ENCODE assay signal across 17 mouse cellular contexts in the genomic region with DNA sequence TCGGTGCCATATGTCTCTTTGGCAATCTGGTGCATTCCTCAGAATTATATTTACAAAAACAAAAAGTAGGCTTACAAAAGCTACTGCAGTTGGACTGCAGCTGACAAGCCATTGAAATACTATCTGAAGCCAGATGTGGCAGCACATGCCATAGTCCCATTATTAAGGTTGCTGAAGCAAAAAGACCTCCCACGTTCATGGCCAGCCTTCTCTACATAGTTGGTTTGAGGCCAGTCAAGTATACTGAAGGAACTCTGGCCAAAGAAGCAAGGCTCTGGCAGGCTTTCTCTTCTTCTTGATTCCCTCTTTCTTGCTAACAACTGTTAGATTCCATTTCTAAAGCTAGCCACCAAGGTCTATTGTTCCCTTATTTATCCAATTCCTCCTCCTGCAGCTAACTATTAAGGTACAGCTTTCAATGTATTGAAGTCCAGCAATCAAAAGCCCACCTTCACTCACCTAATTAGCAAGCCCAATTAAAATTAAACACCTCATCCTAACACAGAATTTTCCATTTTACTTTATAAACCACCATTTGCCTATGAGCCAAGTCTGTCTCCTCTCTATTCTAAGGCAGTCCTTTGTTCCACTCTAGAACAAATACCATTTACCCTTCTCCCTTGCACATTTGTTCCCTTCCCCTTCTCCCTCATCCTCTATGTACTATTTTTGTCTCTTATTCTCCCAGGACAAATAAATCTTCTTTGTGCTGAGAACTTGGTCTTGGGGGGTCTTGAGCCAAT. TPM values are rescaled to one million over a fixed set of nuclear protein-coding genes. Genes with fewer than 3 reads are reported as not detected.
A peak's percentile ranks its signal among the peaks of the same experiment; 100 is the strongest.
DNase-seq lines count a peak whose midpoint lies in the region; ATAC-seq and TF ChIP-seq lines count a peak whose summit lies in the region.
"Had no signal": no experiment of that assay in that cellular context is flagged by ENCODE, and none has a peak within 500 bp of the region (broad histone marks: within the 10 kb centered on the region; RNA-seq: fewer than 3 reads in every experiment).

No protein-coding gene starts in this region.

- WGBS in forebrain, embryonic 12.5 days, result 44% methylated on average over 2 of the region's 2 CpGs

- no peaks in the 10 kb centered on the region for H3K27me3 ChIP-seq in forebrain, embryonic 12.5 days
- no peaks in the 10 kb centered on the region for H3K27me3 ChIP-seq in myocyte (ENCODE audit: control insufficient read depth, insufficient read depth, insufficient read length)
- H3K27me3 ChIP-seq: CH12.LX; embryonic facial prominence, embryonic 13.5 days; heart, embryonic 13.5 days; midbrain, embryonic 12.5 days had no signal

- H3K9ac ChIP-seq in forebrain, embryonic 12.5 days, result no peak overlapping the region
- H3K9ac ChIP-seq: embryonic facial prominence, embryonic 13.5 days; heart, embryonic 13.5 days; liver, embryonic 14.5 days; midbrain, embryonic 12.5 days had no signal

- H3K36me3 ChIP-seq in forebrain, embryonic 12.5 days (replicated peaks), result no peaks in the 10 kb centered on the region
- no peaks in the 10 kb centered on the region for H3K36me3 ChIP-seq in myocyte (ENCODE audit: control insufficient read depth, insufficient read depth)
- H3K36me3 ChIP-seq: embryonic facial prominence, embryonic 13.5 days; heart, embryonic 13.5 days; hindbrain, embryonic 10.5 days; midbrain, embryonic 12.5 days had no signal

- no peak overlapping the region for H3ac ChIP-seq in myocyte (ENCODE audit: control insufficient read depth, insufficient read length)

- H3K4me2 ChIP-seq in forebrain, embryonic 12.5 days, result no peak overlapping the region
- H3K4me2 ChIP-seq in myocyte (ENCODE audit: low read depth), result peak overlapping the region; percentile 30
- H3K4me2 ChIP-seq: embryonic facial prominence, embryonic 13.5 days; heart, embryonic 13.5 days; midbrain, embryonic 12.5 days had no signal

- no peaks in the 10 kb centered on the region for H3K9me3 ChIP-seq in forebrain, embryonic 12.5 days
- H3K9me3 ChIP-seq: embryonic facial prominence, embryonic 13.5 days; heart, embryonic 13.5 days; hindbrain, embryonic 10.5 days; midbrain, embryonic 12.5 days had no signal

- H3K4me3 ChIP-seq in forebrain, embryonic 12.5 days (replicated peaks), result no peak overlapping the region
- no peak overlapping the region for H3K4me3 ChIP-seq in myocyte
- H3K4me3 ChIP-seq: embryonic facial prominence, embryonic 13.5 days; heart, embryonic 13.5 days; hindbrain, embryonic 10.5 days; midbrain, embryonic 12.5 days had no signal

- no peaks in the 10 kb centered on the region for H3K79me2 ChIP-seq in myocyte (ENCODE audit: control insufficient read depth, insufficient read depth)

- peak; percentile 65; the same call in 1 of the 2 replicates for ATAC-seq in forebrain, embryonic 12.5 days (ENCODE audit: low FRiP score)
- no peak for ATAC-seq in erythroblast, adult 5-6 weeks (replicated peaks; ENCODE audit: low FRiP score, poor library complexity, severe bottlenecking)

- no peak for TF ChIP-seq POLR2A in myocyte (IDR thresholded peaks at IDR 0.05; ENCODE audit: insufficient read length, low read depth)

- H3K27ac ChIP-seq in forebrain, embryonic 12.5 days, result no peak overlapping the region
- H3K27ac ChIP-seq: embryonic facial prominence, embryonic 13.5 days; heart, embryonic 13.5 days; hindbrain, embryonic 10.5 days; liver, embryonic 14.5 days; midbrain, embryonic 12.5 days had no signal

- no peaks in the 10 kb centered on the region for H3K4me1 ChIP-seq in forebrain, embryonic 12.5 days
- H3K4me1 ChIP-seq: embryonic facial prominence, embryonic 13.5 days; heart, embryonic 13.5 days; hindbrain, embryonic 10.5 days; midbrain, embryonic 12.5 days had no signal

- DNase-seq in kidney, postnatal 4 days, result peak; percentile 11 to 29
- DNase-seq in kidney, adult 18-20 months, result no peak
- DNase-seq in brain, adult 2 months (ENCODE audit: low read depth, low spot score), result peak; percentile 12
- no peak for DNase-seq in urinary bladder, adult 2 months (ENCODE audit: low spot score)
- DNase-seq: adrenal gland, postnatal 10 days; cerebellum, postnatal 25 days; gastrocnemius, postnatal 10 days; kidney, adult 9 months had no signal

TF ChIP-seq in myocyte, 11 proteins besides CTCF, POLR2A, EP300 and RAD21:
- TF ChIP-seq MAX (IDR thresholded peaks at IDR 0.05; ENCODE audit: low read depth) (no peak), TCF12 (IDR thresholded peaks at IDR 0.05; ENCODE audit: insufficient read depth, poor library complexity, severe bottlenecking) (no peak), POLR2AphosphoS2 (IDR thresholded peaks at IDR 0.05; ENCODE audit: insufficient read length, low read depth) (no peak)

RNA-seq across cellular contexts. Expression of gene Steap4, which starts 26.2 kb away (rescaled TPM):
- polyA plus RNA-seq in forebrain, embryonic 12.5 days (2016; fragmentation: Nextera tagmentation; extraction: Ambion mirVana), result 0.19 and 0.38 TPM in 2 replicates
- polyA plus RNA-seq in myocyte (2012; fragmentation: generic; extraction: Trizol), result not detected
- polyA plus RNA-seq in urinary bladder, adult 2 months (2012; rRNA removed), result 9.7 and 13.3 TPM in 2 replicates
- total RNA-seq in erythroblast, adult 5-6 weeks (2015; ENCODE audit: low replicate concordance), result 0.19 TPM in 1 of 2 replicates, not detected in the other
- 0.34 TPM in 1 of 2 replicates, not detected in the other for total RNA-seq in erythroblast, adult 5-6 weeks (2017; ENCODE audit: low replicate concordance)

Comparison
In these comparisons a context has a peak if more than half of its experiments do, and no peak if none do; other contexts are left out.
1. DNase-seq: peak in kidney, postnatal 4 days (2 of 2) and brain, adult 2 months (single experiment); none in kidney, adult 18-20 months (single experiment) and urinary bladder, adult 2 months (single experiment).